Mouse (Mus musculus): ENCODE measurements around the gene Tsks. TPM values are rescaled to one million over a fixed set of nuclear protein-coding genes. Genes with fewer than 3 reads are reported as not detected.

The Tsks gene
- polyA plus RNA-seq, 1 experiment from 2014 or later, result not detected

DNA sequence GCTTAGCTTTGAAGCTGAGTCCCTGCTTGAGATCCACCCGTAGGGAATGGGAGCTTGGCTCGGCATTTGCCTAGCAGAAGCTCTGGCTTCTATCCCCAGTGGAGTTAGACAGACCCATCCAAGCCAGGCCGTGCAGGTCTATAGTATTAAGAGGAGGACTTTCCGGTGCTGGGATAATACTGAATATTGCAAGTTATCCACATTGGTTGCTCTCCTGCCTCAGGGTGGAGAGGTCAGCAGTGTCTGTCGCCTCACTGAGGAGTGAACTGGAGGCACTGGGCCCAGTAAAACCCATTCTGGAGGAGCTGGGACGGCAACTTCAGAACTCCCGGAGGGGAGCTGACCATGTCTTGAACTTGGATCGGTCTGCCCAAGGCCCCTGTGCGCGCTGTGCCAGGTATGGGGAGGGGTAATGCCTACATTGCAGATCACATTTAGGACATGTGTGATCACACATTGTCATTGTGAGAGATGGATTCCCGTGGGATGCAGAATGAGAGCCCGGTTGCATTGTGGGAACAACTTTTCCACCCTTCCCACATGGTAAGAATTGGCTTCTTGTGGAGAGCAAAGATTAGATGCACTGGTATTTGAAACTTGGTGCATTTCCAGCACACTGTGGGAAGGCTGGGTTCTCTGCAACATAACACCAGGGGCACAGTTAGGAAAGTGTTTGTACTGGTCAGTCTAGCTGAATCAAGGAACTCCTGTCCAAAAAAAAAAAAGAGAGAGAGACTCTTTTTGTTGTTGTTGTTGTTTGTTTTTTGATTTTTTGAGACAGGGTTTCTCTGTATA is 11.3 kb downstream of the Tsks start:
- no peak for ATAC-seq (ENCODE audit: low FRiP score, low TSS enrichment)
- Histone ChIP-seq H3K4me1 (ENCODE audit: control insufficient read depth, insufficient read depth, low read length) (peaks cover 13% of the 10 kb centered on the region), H3K27me3 (ENCODE audit: control insufficient read depth, insufficient read depth, low read length) (peaks cover 24% of the 10 kb centered on the region), H3K4me2 (ENCODE audit: low read length) (no peak overlapping the region), H3K9me3 (ENCODE audit: control insufficient read depth, low read length) (no peaks in the 10 kb centered on the region), H3K36me3 (ENCODE audit: control insufficient read depth, insufficient read depth, low read length) (peaks cover 7% of the 10 kb centered on the region), H3K9ac (replicated peaks; ENCODE audit: low read length) (no peak overlapping the region), H3K4me3 (replicated peaks; ENCODE audit: low read depth, low read length) (no peak overlapping the region), H3K27ac (replicated peaks; ENCODE audit: low read depth, low read length) (no peak overlapping the region)
- 86% methylated on average over 12 of the region's 12 CpGs for WGBS
- no peak for DNase-seq

DNA sequence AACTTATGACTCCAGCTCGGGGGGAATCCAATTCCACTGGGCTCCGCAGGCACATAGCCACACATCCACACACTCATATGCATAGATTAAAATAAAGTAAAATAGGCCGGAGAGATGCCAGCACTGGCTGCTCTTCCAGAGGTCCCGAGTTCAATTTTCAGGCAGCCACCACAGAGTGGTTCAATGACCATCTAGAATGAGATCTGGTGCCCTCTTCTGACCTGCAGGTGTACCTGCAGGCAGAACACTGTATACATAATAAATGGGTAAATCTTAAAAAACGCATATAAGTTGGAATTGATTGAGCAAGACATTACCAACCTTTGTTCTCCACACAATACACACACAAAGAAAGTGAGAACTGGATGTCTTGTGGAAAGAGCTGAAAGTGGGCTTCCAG is 12.6 kb downstream of the Tsks start:
- Histone ChIP-seq H3K27me3 (ENCODE audit: control insufficient read depth, insufficient read depth, low read length) (peaks cover 18% of the 10 kb centered on the region), H3K4me1 (ENCODE audit: control insufficient read depth, insufficient read depth, low read length) (peaks cover 13% of the 10 kb centered on the region), H3K9me3 (ENCODE audit: control insufficient read depth, low read length) (no peaks in the 10 kb centered on the region), H3K4me2 (ENCODE audit: low read length) (no peak overlapping the region), H3K9ac (replicated peaks; ENCODE audit: low read length) (no peak overlapping the region), H3K4me3 (replicated peaks; ENCODE audit: low read depth, low read length) (no peak overlapping the region), H3K27ac (replicated peaks; ENCODE audit: low read depth, low read length) (no peak overlapping the region), H3K36me3 (ENCODE audit: control insufficient read depth, insufficient read depth, low read length) (peaks cover 18% of the 10 kb centered on the region)
- WGBS, result 55% methylated on average over 5 of the region's 5 CpGs
- DNase-seq (peak; percentile 68), ATAC-seq (ENCODE audit: low FRiP score, low TSS enrichment) (no peak)

DNA sequence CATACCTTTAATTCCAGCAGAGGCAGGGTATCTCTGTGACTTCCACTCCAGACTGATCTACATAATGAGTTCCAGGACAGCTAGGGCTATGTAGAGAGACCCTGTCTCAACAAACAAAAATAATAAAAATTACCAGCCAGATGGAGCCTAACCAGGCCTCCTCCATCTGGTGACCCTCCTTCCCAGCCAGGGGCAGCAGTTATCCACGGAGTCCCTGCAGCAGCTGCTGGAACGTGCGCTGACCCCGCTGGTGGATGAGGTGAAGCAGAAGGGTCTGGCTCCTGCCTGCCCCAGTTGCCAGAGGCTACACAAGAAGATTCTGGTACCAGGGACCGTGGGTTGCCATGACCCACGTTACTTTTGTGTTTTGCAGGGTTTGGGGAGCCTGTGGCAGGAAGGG is 13.3 kb downstream of the Tsks start:
- Histone ChIP-seq H3K4me3 (replicated peaks; ENCODE audit: low read depth, low read length) (no peak overlapping the region), H3K9me3 (ENCODE audit: control insufficient read depth, low read length) (no peaks in the 10 kb centered on the region), H3K4me1 (ENCODE audit: control insufficient read depth, insufficient read depth, low read length) (peaks cover 13% of the 10 kb centered on the region), H3K27ac (replicated peaks; ENCODE audit: low read depth, low read length) (no peak overlapping the region), H3K4me2 (ENCODE audit: low read length) (no peak overlapping the region), H3K36me3 (ENCODE audit: control insufficient read depth, insufficient read depth, low read length) (peaks cover 24% of the 10 kb centered on the region), H3K27me3 (ENCODE audit: control insufficient read depth, insufficient read depth, low read length) (peaks cover 12% of the 10 kb centered on the region), H3K9ac (replicated peaks; ENCODE audit: low read length) (no peak overlapping the region)
- WGBS, result 60% methylated on average over 6 of the region's 6 CpGs
- no peak for DNase-seq
- ATAC-seq (ENCODE audit: low FRiP score, low TSS enrichment), result no peak

DNA sequence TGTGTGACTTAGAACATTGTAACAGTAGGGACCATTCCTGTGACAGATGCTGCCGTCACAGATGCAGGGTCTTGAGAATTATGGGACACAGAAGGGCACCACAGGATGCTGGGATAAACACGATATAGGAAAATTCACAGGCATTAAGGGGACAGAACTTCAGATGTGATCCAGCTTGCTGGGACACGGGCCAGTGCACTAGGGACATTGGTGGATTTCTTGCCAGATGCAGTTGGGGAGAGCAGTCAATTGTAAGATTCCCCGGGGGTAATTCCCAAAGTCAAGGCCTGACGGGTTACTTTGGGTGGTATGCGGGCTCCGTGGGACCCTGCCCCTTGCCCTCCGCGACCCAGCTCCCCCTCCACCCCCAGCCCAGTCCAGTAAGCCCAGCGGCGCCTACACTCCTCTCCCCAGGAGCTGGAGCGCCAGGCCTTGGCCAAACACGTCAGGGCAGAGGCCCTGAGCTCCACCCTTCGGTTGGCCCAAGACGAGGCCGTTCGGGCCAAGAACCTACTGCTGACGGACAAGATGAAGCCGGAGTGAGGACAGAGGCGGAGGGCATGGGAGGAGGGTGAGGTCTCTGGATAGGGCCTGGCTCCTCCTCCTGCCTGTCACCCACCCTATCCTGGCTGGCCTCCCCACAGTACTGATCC is 14.3 kb downstream of the Tsks start:
- peaks cover 3% of the 10 kb centered on the region for H3K27me3 ChIP-seq (ENCODE audit: control insufficient read depth, insufficient read depth, low read length)
- H3K4me3 ChIP-seq (replicated peaks; ENCODE audit: low read depth, low read length), result no peak overlapping the region
- no peak for ATAC-seq (ENCODE audit: low FRiP score, low TSS enrichment)
- WGBS, result 75% methylated on average over 20 of the region's 20 CpGs
- H3K4me2 ChIP-seq (ENCODE audit: low read length), result no peak overlapping the region
- no peak for DNase-seq
- H3K36me3 ChIP-seq (ENCODE audit: control insufficient read depth, insufficient read depth, low read length), result peaks cover 35% of the 10 kb centered on the region
- H3K4me1 ChIP-seq (ENCODE audit: control insufficient read depth, insufficient read depth, low read length), result peaks cover 5% of the 10 kb centered on the region; the same call in 1 of the 2 replicates
- H3K27ac ChIP-seq (replicated peaks; ENCODE audit: low read depth, low read length), result no peak overlapping the region
- no peak overlapping the region for H3K9ac ChIP-seq (replicated peaks; ENCODE audit: low read length)
- no peaks in the 10 kb centered on the region for H3K9me3 ChIP-seq (ENCODE audit: control insufficient read depth, low read length)

DNA sequence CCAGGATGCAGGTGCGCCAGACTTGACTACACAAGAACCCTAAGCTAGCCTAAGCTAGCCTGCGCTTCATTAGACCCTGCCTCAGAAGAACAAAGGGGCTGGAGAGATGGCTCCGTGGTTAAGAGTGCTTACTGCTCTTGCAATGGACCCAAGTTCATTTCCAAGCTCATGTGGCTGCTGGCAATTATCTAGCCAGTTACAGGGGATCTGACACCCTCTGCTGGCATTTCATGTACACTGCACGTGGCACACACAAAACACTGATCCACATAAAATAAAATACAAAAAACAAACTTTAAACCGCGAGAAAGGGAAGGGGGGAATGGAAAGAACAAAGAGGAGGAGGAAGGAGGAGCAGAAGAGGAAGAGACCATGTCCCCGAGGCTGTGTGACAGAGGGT is 15.2 kb downstream of the Tsks start:
- Histone ChIP-seq H3K27ac (replicated peaks; ENCODE audit: low read depth, low read length) (no peak overlapping the region), H3K4me1 (ENCODE audit: control insufficient read depth, insufficient read depth, low read length) (no peaks in the 10 kb centered on the region), H3K4me3 (replicated peaks; ENCODE audit: low read depth, low read length) (no peak overlapping the region), H3K36me3 (ENCODE audit: control insufficient read depth, insufficient read depth, low read length) (peaks cover 43% of the 10 kb centered on the region), H3K9me3 (ENCODE audit: control insufficient read depth, low read length) (no peaks in the 10 kb centered on the region), H3K4me2 (ENCODE audit: low read length) (no peak overlapping the region), H3K27me3 (ENCODE audit: control insufficient read depth, insufficient read depth, low read length) (no peaks in the 10 kb centered on the region), H3K9ac (replicated peaks; ENCODE audit: low read length) (no peak overlapping the region)
- ATAC-seq (ENCODE audit: low FRiP score, low TSS enrichment) (no peak), DNase-seq (peak; percentile 70)
- WGBS, result 56% methylated on average over 7 of the region's 7 CpGs

DNA sequence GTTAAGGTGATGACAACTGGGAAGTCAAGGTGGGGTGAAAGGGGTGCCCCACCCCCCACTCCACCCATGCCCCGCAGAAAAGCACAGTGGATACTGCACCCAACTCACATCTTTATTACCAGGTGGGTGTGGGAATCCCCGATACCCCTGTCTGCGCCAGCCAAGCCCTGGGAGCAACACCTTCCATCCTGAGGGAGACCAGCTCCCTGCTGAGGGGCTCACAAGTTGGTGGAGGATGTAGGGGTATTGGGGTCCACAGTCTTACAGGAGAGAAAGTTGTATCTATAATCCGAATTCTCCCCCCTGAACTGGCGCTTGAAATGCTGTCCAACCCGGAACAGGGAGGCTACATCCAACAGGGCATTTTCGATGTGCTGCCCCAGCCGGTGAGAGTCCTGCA is 16.3 kb downstream of the Tsks start:
- Histone ChIP-seq H3K4me1 (ENCODE audit: control insufficient read depth, insufficient read depth, low read length) (no peaks in the 10 kb centered on the region), H3K4me3 (replicated peaks; ENCODE audit: low read depth, low read length) (no peak overlapping the region), H3K4me2 (ENCODE audit: low read length) (no peak overlapping the region), H3K9ac (replicated peaks; ENCODE audit: low read length) (no peak overlapping the region), H3K27ac (replicated peaks; ENCODE audit: low read depth, low read length) (no peak overlapping the region), H3K27me3 (ENCODE audit: control insufficient read depth, insufficient read depth, low read length) (no peaks in the 10 kb centered on the region), H3K9me3 (ENCODE audit: control insufficient read depth, low read length) (no peaks in the 10 kb centered on the region), H3K36me3 (ENCODE audit: control insufficient read depth, insufficient read depth, low read length) (peaks cover 52% of the 10 kb centered on the region)
- WGBS, result 88% methylated on average over 8 of the region's 8 CpGs
- no peak for DNase-seq
- ATAC-seq (ENCODE audit: low FRiP score, low TSS enrichment), result no peak

DNA sequence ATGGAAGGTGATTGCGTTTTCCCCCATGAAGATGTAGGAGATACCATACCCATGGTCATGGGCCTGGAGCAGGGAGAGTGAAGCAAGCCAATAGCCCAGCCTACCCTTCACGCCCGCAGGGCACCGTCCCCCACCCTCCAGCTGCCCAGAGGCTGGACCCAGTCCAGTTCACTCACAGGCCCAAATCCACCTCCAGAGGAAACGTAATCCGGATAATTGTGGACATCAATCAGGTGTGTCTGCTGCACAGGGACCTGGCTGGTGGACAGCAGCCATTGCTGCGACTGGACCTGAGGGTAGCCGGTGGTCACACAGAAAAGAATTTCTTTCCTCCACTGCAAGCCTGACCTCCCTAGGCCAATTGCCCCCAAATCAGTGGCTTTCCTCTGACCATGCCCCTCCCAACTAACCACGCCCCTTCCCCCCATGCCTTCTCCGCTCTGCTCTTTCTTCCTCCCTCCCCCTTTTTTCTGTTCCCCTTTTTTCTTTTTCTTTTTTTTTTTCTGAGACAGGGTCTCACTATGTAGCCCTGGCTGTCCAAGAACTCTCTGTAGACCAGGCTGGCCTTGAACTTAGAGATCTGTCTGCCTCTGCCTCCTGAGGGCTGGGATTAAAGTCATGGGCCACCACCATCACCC is 17.0 kb downstream of the Tsks start:
- H3K4me2 ChIP-seq (ENCODE audit: low read length), result no peak overlapping the region
- H3K4me3 ChIP-seq (replicated peaks; ENCODE audit: low read depth, low read length), result no peak overlapping the region
- DNase-seq, result no peak
- no peaks in the 10 kb centered on the region for H3K4me1 ChIP-seq (ENCODE audit: control insufficient read depth, insufficient read depth, low read length)
- no peak overlapping the region for H3K9ac ChIP-seq (replicated peaks; ENCODE audit: low read length)
- H3K36me3 ChIP-seq (ENCODE audit: control insufficient read depth, insufficient read depth, low read length), result peaks cover 55% of the 10 kb centered on the region
- no peaks in the 10 kb centered on the region for H3K9me3 ChIP-seq (ENCODE audit: control insufficient read depth, low read length)
- no peak overlapping the region for H3K27ac ChIP-seq (replicated peaks; ENCODE audit: low read depth, low read length)
- WGBS, result 94% methylated on average over 10 of the region's 10 CpGs
- ATAC-seq (ENCODE audit: low FRiP score, low TSS enrichment), result no peak
- H3K27me3 ChIP-seq (ENCODE audit: control insufficient read depth, insufficient read depth, low read length), result no peaks in the 10 kb centered on the region

DNA sequence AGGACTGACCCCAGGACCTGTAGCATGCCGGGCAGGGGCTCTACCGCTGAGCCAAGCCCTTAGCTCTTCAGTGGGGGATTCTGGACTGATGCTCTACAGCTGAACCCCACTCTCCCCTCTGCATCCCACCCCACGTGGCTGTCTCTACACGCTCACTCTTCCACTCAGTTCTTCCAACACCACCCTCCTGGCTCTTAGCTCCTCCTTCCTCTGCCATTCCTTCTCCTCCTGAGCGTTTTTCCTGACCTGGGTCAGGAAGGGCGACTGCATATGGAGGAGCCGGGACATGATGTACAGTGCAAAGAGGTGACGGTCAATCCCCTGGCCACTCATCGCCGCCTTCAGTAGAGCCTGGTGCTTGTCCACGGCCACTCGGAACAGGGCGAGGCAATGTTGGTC is 17.5 kb downstream of the Tsks start:
- H3K27me3 ChIP-seq (ENCODE audit: control insufficient read depth, insufficient read depth, low read length), result no peaks in the 10 kb centered on the region
- no peak overlapping the region for H3K4me3 ChIP-seq (replicated peaks; ENCODE audit: low read depth, low read length)
- no peaks in the 10 kb centered on the region for H3K9me3 ChIP-seq (ENCODE audit: control insufficient read depth, low read length)
- H3K9ac ChIP-seq (replicated peaks; ENCODE audit: low read length), result no peak overlapping the region
- H3K4me2 ChIP-seq (ENCODE audit: low read length), result no peak overlapping the region
- H3K36me3 ChIP-seq (ENCODE audit: control insufficient read depth, insufficient read depth, low read length), result peaks cover 58% of the 10 kb centered on the region
- H3K4me1 ChIP-seq (ENCODE audit: control insufficient read depth, insufficient read depth, low read length), result no peaks in the 10 kb centered on the region
- 93% methylated on average over 13 of the region's 13 CpGs for WGBS
- H3K27ac ChIP-seq (replicated peaks; ENCODE audit: low read depth, low read length), result no peak overlapping the region
- DNase-seq, result no peak
- no peak for ATAC-seq (ENCODE audit: low FRiP score, low TSS enrichment)
